Mouse (Mus musculus): ENCODE results near the gene Vmn1r200.

The Vmn1r200 gene

DNA sequence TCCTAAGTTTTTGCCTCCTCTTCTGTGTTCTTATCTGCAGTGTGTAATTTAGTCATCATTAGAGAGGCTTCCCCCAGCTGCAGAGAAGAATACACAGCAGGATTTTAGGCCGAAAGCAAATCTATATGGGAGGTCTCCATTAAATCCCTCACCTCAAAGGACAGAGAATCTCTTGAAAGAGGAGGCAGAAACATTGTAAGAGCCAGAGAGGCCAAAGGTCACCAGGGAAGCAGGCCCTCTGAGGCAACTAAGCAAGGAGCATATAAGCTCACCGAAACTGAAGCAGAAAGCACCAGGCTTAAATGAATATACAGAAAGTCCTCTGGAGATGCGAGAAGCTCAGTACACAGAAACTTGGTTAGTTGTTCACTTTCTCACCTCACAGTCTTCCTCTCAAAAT lies at the start of gene Vmn1r200:
Vmn1r200 (plus strand) TSS at position 301 of the 400 bp plus-strand sequence.
- in situ Hi-C loops (cut with MboI; ENCODE audit: unreplicated experiment in 2 of 2), result loop anchor here (10.0 to 25.0 kb wide), 3 partner anchors 328 to 1022 kb away; partner anchors contain the start of genes Abt1 (in 1 of the 2), Hist1h2ag (in 1 of the 2), Hist1h2bj (in 1 of the 2) and Hist1h4i (in 1 of the 2)

DNA sequence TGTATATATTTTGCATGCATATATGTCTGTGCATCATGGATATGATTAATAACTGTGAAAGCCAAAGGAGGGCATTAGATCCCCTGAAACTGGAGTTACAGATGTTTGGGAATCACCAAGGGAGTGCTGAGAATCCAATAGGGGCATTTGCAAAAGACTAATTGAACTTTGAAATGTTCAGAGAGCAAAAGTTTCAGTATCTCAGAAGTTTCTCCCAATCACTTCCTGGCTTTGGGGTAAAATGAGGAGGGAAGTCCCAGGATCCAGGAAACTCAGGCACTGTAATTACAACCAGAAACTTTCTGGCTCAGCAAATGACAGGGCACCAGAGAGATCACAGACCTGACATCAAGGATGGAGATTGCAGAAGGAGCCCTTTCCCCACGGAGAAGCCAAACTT lies 40.1 kb upstream of the Vmn1r200 start, which contains the start of gene Vmn1r198:
Vmn1r198 (plus strand) TSS at position 301 of the 400 bp plus-strand sequence.
- in situ Hi-C loops (cut with MboI; ENCODE audit: unreplicated experiment in 2 of 2), result no loop called here

DNA sequence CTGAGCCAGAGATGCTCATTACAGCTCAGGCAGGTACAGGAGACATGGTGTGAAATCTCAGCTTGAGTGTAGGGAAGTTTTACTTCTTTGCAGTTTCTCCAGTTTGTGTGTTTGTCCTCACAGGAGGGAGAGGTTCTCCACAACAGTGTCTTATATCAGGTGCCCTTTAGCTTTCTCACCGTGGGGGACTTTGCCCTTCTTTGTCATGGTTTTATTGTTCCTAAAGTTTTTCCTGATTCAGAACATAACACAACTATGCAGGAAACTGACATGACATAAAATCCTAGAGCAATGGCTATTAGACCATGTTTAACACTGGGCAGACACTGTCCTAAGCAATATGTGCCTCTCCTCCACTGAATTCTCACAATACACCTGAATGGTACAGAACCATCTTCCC lies 39.4 kb upstream of the Vmn1r200 start:
- in situ Hi-C loops (cut with MboI; ENCODE audit: unreplicated experiment in 2 of 2), result no loop called here

DNA sequence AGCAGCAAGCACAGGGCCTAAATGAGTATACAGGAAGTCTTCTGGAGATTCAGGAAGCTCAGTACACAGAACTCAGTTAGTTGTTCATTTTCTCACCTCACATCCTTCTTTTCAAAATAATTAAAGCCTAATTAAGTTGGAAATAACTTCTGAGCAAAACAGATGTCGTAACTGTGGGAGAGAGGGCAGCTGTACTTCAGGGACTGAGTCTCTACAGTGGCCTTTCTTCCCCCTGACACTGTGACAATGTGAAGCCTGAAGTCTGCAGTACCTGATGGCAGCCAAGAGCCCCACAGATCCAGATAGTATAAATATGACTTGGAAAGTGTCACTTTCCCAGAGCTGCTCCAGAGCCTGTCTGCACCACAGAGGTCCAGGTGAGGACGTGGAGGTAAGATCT lies 10.7 kb upstream of the Vmn1r200 start, which contains the start of gene Vmn1r199:
Vmn1r199 (plus strand) TSS at position 301 of the 400 bp plus-strand sequence.
- in situ Hi-C loops (cut with MboI; ENCODE audit: unreplicated experiment in 2 of 2), result loop anchor here in 1 of 2 experiments (25.0 kb wide), 2 partner anchors 317 to 1033 kb away; partner anchors contain the start of gene Abt1

DNA sequence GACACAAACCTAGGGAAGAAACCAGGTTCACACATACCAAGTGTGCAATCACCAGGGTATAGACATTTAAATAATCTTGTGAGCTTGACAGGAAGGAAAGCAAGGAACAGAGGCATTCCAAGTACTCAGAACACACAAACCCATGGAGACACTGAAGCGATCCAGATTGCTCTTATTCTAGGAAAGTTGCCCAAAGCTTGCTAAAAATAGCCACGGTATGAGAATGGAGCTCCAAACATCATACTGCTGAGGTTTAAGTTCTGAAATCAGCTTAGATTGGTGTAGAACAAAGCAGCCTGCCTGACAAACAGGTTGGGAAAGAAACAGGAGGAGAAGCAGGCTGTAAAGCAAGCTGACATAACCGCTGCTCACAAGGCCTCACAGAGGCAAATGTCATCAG lies 9.0 kb upstream of the Vmn1r200 start:
- in situ Hi-C loops (cut with MboI; ENCODE audit: unreplicated experiment in 2 of 2), result loop anchor here in 1 of 2 experiments (25.0 kb wide), 2 partner anchors 319 to 1031 kb away; partner anchors contain the start of gene Abt1

DNA sequence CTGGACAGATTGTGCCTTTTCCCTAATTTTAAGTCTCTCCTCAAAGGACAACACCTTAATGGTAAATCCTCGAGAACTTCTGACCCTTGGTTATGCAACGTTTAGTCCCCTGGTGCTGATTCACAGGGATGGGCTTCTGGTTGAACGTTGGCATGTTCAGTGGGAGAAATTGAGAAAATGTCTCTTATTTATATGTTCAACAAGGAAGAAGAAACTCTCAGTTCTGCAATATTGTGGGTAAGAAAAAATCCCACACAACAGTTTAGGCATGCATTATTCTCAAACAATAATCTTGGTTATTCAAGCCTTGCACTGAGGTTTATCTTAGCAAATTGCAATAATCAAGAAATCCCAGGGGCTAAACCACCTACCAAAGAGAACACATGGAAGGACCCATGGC lies 6.8 kb upstream of the Vmn1r200 start:
- in situ Hi-C loops (cut with MboI; ENCODE audit: unreplicated experiment in 2 of 2), result loop anchor here in 1 of 2 experiments (25.0 kb wide), 2 partner anchors 321 to 1029 kb away; partner anchors contain the start of gene Abt1

DNA sequence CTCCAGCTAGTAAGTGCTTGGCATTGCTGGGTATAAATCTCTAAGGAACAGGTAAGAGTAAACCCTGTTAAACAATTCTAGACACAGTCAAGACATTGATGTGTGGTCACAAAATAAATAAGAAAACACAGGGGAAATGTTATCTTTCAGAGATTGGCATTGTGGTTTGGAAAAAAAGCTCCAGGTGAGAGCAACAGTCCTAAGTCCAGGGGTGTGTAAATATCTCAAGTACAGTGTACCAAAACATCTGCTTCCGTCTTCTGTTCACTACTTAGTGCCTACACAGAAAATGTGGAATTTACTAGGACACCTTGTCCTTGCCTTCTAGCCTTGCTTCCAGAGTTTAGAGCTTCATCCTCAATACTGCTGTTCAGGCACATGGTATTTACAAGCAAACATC lies 3.1 kb upstream of the Vmn1r200 start:
- in situ Hi-C loops (cut with MboI; ENCODE audit: unreplicated experiment in 2 of 2), result loop anchor here in 1 of 2 experiments (25.0 kb wide), 2 partner anchors 325 to 1025 kb away; partner anchors contain the start of gene Abt1

DNA sequence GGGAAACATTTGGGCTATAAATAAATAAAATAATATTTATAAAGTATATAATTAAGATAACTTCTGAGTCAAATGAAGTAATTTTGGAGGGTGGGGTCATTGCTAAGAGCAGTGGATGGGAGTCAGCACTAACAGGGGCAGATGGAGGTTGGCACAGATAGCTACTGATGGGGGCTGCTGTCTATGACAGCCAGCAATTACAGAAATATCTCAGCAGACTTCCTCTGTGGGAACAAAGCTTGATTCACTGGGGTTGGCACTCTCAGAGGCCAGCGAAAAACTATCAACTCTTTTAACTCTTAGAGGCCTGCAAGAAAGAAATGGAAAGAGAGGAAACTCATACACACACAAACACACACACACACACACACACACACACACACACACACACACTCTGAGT lies 12.8 kb downstream of the Vmn1r200 start:
- in situ Hi-C loops (cut with MboI; ENCODE audit: unreplicated experiment in 2 of 2), result no loop called here

Measured in v-Abl transformed pro-B cells (cell line).